Mouse (Mus musculus) limb, embryonic 10.5 days (tissue): ENCODE measurements around the gene Zfp91. TPM values are rescaled to one million over a fixed set of nuclear protein-coding genes. Genes with fewer than 3 reads are reported as not detected.

Experiments
- DNase-seq: peaks from one replicate; pipeline ENCODE4 v3.0.0-alpha.2; 2017; ENCODE audit warnings: low spot score
- H3K27ac ChIP-seq: fragments of 300-500 bp; sonication (generic); 2 replicates; pipeline ENCODE4 v1.5.1; 2016; ENCODE audit warnings: mild to moderate bottlenecking
- H3K27me3 ChIP-seq: fragments of 300-500 bp; sonication (generic); 2 replicates; pipeline ENCODE4 v1.6.1; 2016; ENCODE audit warnings: low read depth, mild to moderate bottlenecking; ENCODE audit not compliant: poor library complexity, severe bottlenecking
- H3K36me3 ChIP-seq: fragments of 300-500 bp; sonication (generic); 2 replicates; pipeline ENCODE4 v1.6.1; 2016; ENCODE audit warnings: mild to moderate bottlenecking, moderate library complexity
- H3K4me1 ChIP-seq: fragments of 300-500 bp; sonication (generic); 2 replicates; pipeline ENCODE4 v1.6.1; 2016
- H3K4me3 ChIP-seq: fragments of 300-500 bp; sonication (generic); 2 replicates; pipeline ENCODE4 v1.5.1; 2016; ENCODE audit warnings: mild to moderate bottlenecking, moderate library complexity
- H3K9me3 ChIP-seq: fragments of 300-500 bp; sonication (generic); replicated peaks from 2 replicates; pipeline ENCODE4 v1.6.1; 2016; ENCODE audit warnings: mild to moderate bottlenecking
- WGBS: fragments of 180-500 bp; shearing (Covaris S2); methylation state at CpG from one replicate; pipeline ENCODE4 v1.1.7; 2016; 5-methylcytosine and 5-hydroxymethylcytosine counted together
- polyA plus RNA-seq: library from polyadenylated mRNA; unstranded; fragments of >200 nt; fragmentation: Nextera tagmentation; extraction: Ambion mirVana; gene quantifications from 2 replicates; pipeline ENCODE4 v1.2.1, GENCODE M21; 2016

Zfp91 gene
- polyA plus RNA-seq, 1 experiment from 2014 or later: 13.5 TPM

- 83% methylated on average over 3 of the region's 3 CpGs for WGBS
- Histone ChIP-seq H3K4me1 (no peaks in the 10 kb centered on the region), H3K4me3 (no peak overlapping the region), H3K9me3 (no peaks in the 10 kb centered on the region), H3K27ac (no peak overlapping the region), H3K36me3 (no peaks in the 10 kb centered on the region), H3K27me3 (no peaks in the 10 kb centered on the region)
- DNase-seq: no peak
Observed at GRCm38 (mm10) chr19:12802830-12803229, 6.9 kb upstream of the Zfp91 start.

GRCm38 (mm10) chr19:12801046-12801445 is 5.1 kb upstream of the Zfp91 start:
- 84% methylated on average over 3 of the region's 3 CpGs for WGBS
- no peak overlapping the region for H3K4me3 ChIP-seq
- H3K27me3 ChIP-seq: no peaks in the 10 kb centered on the region
- no peaks in the 10 kb centered on the region for H3K9me3 ChIP-seq
- no peaks in the 10 kb centered on the region for H3K36me3 ChIP-seq
- DNase-seq: no peak
- H3K4me1 ChIP-seq: peaks cover 5% of the 10 kb centered on the region; the same call in 1 of the 2 replicates
- H3K27ac ChIP-seq: no peak overlapping the region

GRCm38 (mm10) chr19:12800621-12801020 is 4.7 kb upstream of the Zfp91 start:
- no peak for DNase-seq
- Histone ChIP-seq H3K27me3 (no peaks in the 10 kb centered on the region), H3K4me3 (no peak overlapping the region), H3K9me3 (no peaks in the 10 kb centered on the region), H3K4me1 (peaks cover 5% of the 10 kb centered on the region; the same call in 1 of the 2 replicates), H3K27ac (no peak overlapping the region), H3K36me3 (no peaks in the 10 kb centered on the region)
- 70% methylated on average over 2 of the region's 2 CpGs for whole genome bisulfite sequencing

- no peaks in the 10 kb centered on the region for H3K27me3 ChIP-seq
- DNase-seq: no peak
- no peaks in the 10 kb centered on the region for H3K9me3 ChIP-seq
- H3K4me3 ChIP-seq: no peak overlapping the region
- H3K27ac ChIP-seq: no peak overlapping the region
- WGBS: 89% methylated on average over 3 of the region's 3 CpGs
- peaks cover 5% of the 10 kb centered on the region; the same call in 1 of the 2 replicates for H3K4me1 ChIP-seq
- no peaks in the 10 kb centered on the region for H3K36me3 ChIP-seq
Observed at GRCm38 (mm10) chr19:12799081-12799480, 3.2 kb upstream of the Zfp91 start.

- H3K27ac ChIP-seq: no peak overlapping the region
- H3K36me3 ChIP-seq: no peaks in the 10 kb centered on the region
- H3K9me3 ChIP-seq: no peaks in the 10 kb centered on the region
- DNase-seq: no peak
- H3K4me3 ChIP-seq: no peak overlapping the region
- WGBS: 87% methylated on average over 4 of the region's 4 CpGs
- no peaks in the 10 kb centered on the region for H3K27me3 ChIP-seq
- peaks cover 7% of the 10 kb centered on the region; the same call in 1 of the 2 replicates for H3K4me1 ChIP-seq
Observed at GRCm38 (mm10) chr19:12798404-12798803, 2.5 kb upstream of the Zfp91 start.

GRCm38 (mm10) chr19:12797071-12797470 is 1.1 kb upstream of the Zfp91 start:
- WGBS: 2% methylated on average over 7 of the region's 7 CpGs
- no peak for DNase-seq
- no peaks in the 10 kb centered on the region for H3K36me3 ChIP-seq
- H3K4me3 ChIP-seq: peak overlapping the region; percentile 89
- H3K27ac ChIP-seq: peak overlapping the region; percentile 98
- H3K9me3 ChIP-seq: no peaks in the 10 kb centered on the region
- H3K4me1 ChIP-seq: peaks cover 8% of the 10 kb centered on the region; the same call in 1 of the 2 replicates
- H3K27me3 ChIP-seq: no peaks in the 10 kb centered on the region

GRCm38 (mm10) chr19:12796328-12796931 is 504 bp upstream of the Zfp91 start:
- under 1% methylated on average over 29 of the region's 29 CpGs for WGBS
- Histone ChIP-seq H3K4me3 (peak overlapping the region; percentile 89), H3K27ac (peak overlapping the region; percentile 98), H3K27me3 (no peaks in the 10 kb centered on the region), H3K36me3 (no peaks in the 10 kb centered on the region), H3K4me1 (peaks cover 8% of the 10 kb centered on the region; the same call in 1 of the 2 replicates), H3K9me3 (no peaks in the 10 kb centered on the region)
- DNase-seq: peak; percentile 65

GRCm38 (mm10) chr19:12795110-12795509 is 816 bp downstream of the Zfp91 start:
- peaks cover 8% of the 10 kb centered on the region; the same call in 1 of the 2 replicates for H3K4me1 ChIP-seq
- H3K27ac ChIP-seq: peak overlapping the region; percentile 98
- DNase-seq: no peak
- peak overlapping the region; percentile 89 for H3K4me3 ChIP-seq
- WGBS: 2% methylated on average over 21 of the region's 63 CpGs
- H3K27me3 ChIP-seq: no peaks in the 10 kb centered on the region
- no peaks in the 10 kb centered on the region for H3K36me3 ChIP-seq
- no peaks in the 10 kb centered on the region for H3K9me3 ChIP-seq

GRCm38 (mm10) chr19:12794056-12795044 is 1.6 kb downstream of the Zfp91 start:
- no peaks in the 10 kb centered on the region for H3K27me3 ChIP-seq
- H3K27ac ChIP-seq: peak overlapping the region; percentile 98
- peak overlapping the region; percentile 89 for H3K4me3 ChIP-seq
- peaks cover 8% of the 10 kb centered on the region; the same call in 1 of the 2 replicates for H3K4me1 ChIP-seq
- 0 out of 2 replicates have a peak, but pooled peaks cover 2% of the 10 kb centered on the region for H3K36me3 ChIP-seq
- WGBS: 2% methylated on average over 39 of the region's 39 CpGs
- H3K9me3 ChIP-seq: no peaks in the 10 kb centered on the region
- peak; percentile 94 for DNase-seq

GRCm38 (mm10) chr19:12792374-12792773 is 3.6 kb downstream of the Zfp91 start:
- no peaks in the 10 kb centered on the region for H3K27me3 ChIP-seq
- H3K4me3 ChIP-seq: no peak overlapping the region
- H3K36me3 ChIP-seq: peaks cover 10% of the 10 kb centered on the region; the same call in 1 of the 2 replicates
- no peak overlapping the region for H3K27ac ChIP-seq
- H3K9me3 ChIP-seq: no peaks in the 10 kb centered on the region
- DNase-seq: no peak
- 0 out of 2 replicates have a peak, but pooled peaks cover 4% of the 10 kb centered on the region for H3K4me1 ChIP-seq

- Histone ChIP-seq H3K4me3 (no peak overlapping the region), H3K36me3 (peaks cover 14% of the 10 kb centered on the region)
- 81% methylated on average over 4 of the region's 4 CpGs for WGBS
Observed at GRCm38 (mm10) chr19:12787721-12788120, 8.2 kb downstream of the Zfp91 start.

GRCm38 (mm10) chr19:12786803-12787395 is 9.0 kb downstream of the Zfp91 start:
- Histone ChIP-seq H3K4me1 (no peaks in the 10 kb centered on the region), H3K27ac (no peak overlapping the region), H3K36me3 (peaks cover 14% of the 10 kb centered on the region), H3K9me3 (no peaks in the 10 kb centered on the region), H3K4me3 (no peak overlapping the region), H3K27me3 (no peaks in the 10 kb centered on the region)
- DNase-seq: no peak
- WGBS: 90% methylated on average over 2 of the region's 2 CpGs

More at GRCm38 (mm10) chr19:12787721-12788120, 8.2 kb downstream of the Zfp91 start:
- H3K27ac ChIP-seq: no peak overlapping the region
- no peak for DNase-seq
- H3K4me1 ChIP-seq: no peaks in the 10 kb centered on the region
- H3K9me3 ChIP-seq: no peaks in the 10 kb centered on the region
- no peaks in the 10 kb centered on the region for H3K27me3 ChIP-seq
